Mouse (Mus musculus) MEL (cell line): ENCODE measurements around the gene Plxnb1. TPM values are rescaled to one million over a fixed set of nuclear protein-coding genes. Genes with fewer than 3 reads are reported as not detected.

Source experiments
- DNase-seq: peaks from one replicate; pipeline ENCODE4 v3.0.0; 2011; ENCODE audit warnings: low read depth, low spot score
- H3K27ac ChIP-seq: 2 replicates; pipeline ENCODE4 v1.5.1; 2012; ENCODE audit warnings: low read depth, mild to moderate bottlenecking, control low read depth, low read length, moderate library complexity; ENCODE audit not compliant: control insufficient read depth
- H3K27me3 ChIP-seq, 2 experiments: fragments of 150-350 bp in 1 of 2; sonication (generic) in 1 of 2; 2 replicates each; pipeline ENCODE4 v1.6.1; 2012; ENCODE audit warnings: low read length in 2 of 2, mild to moderate bottlenecking in 2 of 2, improper control_type of control experiment in 1 of 2, moderate library complexity in 1 of 2; ENCODE audit not compliant: insufficient read depth in 2 of 2, control insufficient read depth in 1 of 2
- H3K36me3 ChIP-seq, 2 experiments: 2 replicates each; pipeline ENCODE4 v1.6.1; 2012 to 2014; ENCODE audit warnings: low read length in 2 of 2, improper control_type of control experiment in 1 of 2, inconsistent platforms in 1 of 2, mild to moderate bottlenecking in 1 of 2; ENCODE audit not compliant: insufficient read depth in 2 of 2, control insufficient read depth in 1 of 2
- H3K4me1 ChIP-seq, 2 experiments: fragments of 150-350 bp in 1 of 2; sonication (generic) in 1 of 2; 2 replicates each; pipeline ENCODE4 v1.6.1; 2012; ENCODE audit warnings: low read length in 2 of 2, improper control_type of control experiment in 1 of 2, mild to moderate bottlenecking in 1 of 2; ENCODE audit not compliant: insufficient read depth in 2 of 2, control insufficient read depth in 1 of 2
- H3K4me3 ChIP-seq, 2 experiments: fragments of 150-350 bp in 1 of 2; sonication (generic) in 1 of 2; 2 replicates each; pipeline ENCODE4 v1.5.1; 2012; ENCODE audit warnings: low read depth in 2 of 2, low read length in 2 of 2, mild to moderate bottlenecking in 2 of 2, moderate library complexity in 2 of 2, control low read depth in 1 of 2, improper control_type of control experiment in 1 of 2; ENCODE audit not compliant: control insufficient read depth in 1 of 2, insufficient read depth in 1 of 2
- H3K79me2 ChIP-seq: 2 replicates; pipeline ENCODE4 v1.6.1; 2012; ENCODE audit warnings: mild to moderate bottlenecking, low read length, moderate library complexity; ENCODE audit not compliant: control insufficient read depth, poor library complexity, insufficient read depth
- H3K9ac ChIP-seq: 2 replicates; pipeline ENCODE4 v1.6.1; 2012; ENCODE audit warnings: low read depth, mild to moderate bottlenecking, control low read depth, low read length, moderate library complexity; ENCODE audit not compliant: control insufficient read depth, poor library complexity, severe bottlenecking
- H3K9me3 ChIP-seq: fragments of 150-350 bp; sonication (generic); replicated peaks from 2 replicates; pipeline ENCODE4 v1.6.1; 2012; ENCODE audit warnings: mild to moderate bottlenecking, low read length, improper control_type of control experiment, moderate library complexity; ENCODE audit not compliant: insufficient read depth
- CHD1 ChIP-seq: IDR thresholded peaks from 2 replicates; pipeline ENCODE4 v1.6.1; 2012; ENCODE audit warnings: low read depth, mild to moderate bottlenecking, inconsistent platforms, low read length, improper control_type of control experiment
- CTCF ChIP-seq, 3 experiments: IDR thresholded peaks in 2 of 3; conservative IDR thresholded peaks in 1 of 3; 2 replicates each; pipeline ENCODE4 v1.5.1; 2011 to 2012; ENCODE audit warnings: low read length in 3 of 3, low read depth in 2 of 3, mild to moderate bottlenecking in 2 of 3, improper control_type of control experiment in 1 of 3, inconsistent platforms in 1 of 3, mixed read lengths in 1 of 3, moderate library complexity in 1 of 3; ENCODE audit not compliant: control insufficient read depth in 1 of 3, insufficient read depth in 1 of 3, poor library complexity in 1 of 3, severe bottlenecking in 1 of 3
- E2F4 ChIP-seq: IDR thresholded peaks from 2 replicates; pipeline ENCODE4 v1.6.1; 2011; ENCODE audit warnings: low read depth, low read length, improper control_type of control experiment, borderline replicate concordance
- ELF1 ChIP-seq: IDR thresholded peaks from 2 replicates; pipeline ENCODE4 v1.6.1; 2014; ENCODE audit warnings: low read depth, mild to moderate bottlenecking, inconsistent platforms, low read length, improper control_type of control experiment, moderate library complexity
- ETS1 ChIP-seq: IDR thresholded peaks from 2 replicates; pipeline ENCODE4 v1.6.1; 2012; ENCODE audit warnings: low read depth, mild to moderate bottlenecking, inconsistent platforms, low read length, improper control_type of control experiment, moderate library complexity
- GABPA ChIP-seq: IDR thresholded peaks from 2 replicates; pipeline ENCODE4 v1.6.1; 2012; ENCODE audit warnings: low read depth, mild to moderate bottlenecking, inconsistent platforms, low read length, improper control_type of control experiment, moderate library complexity
- GATA1 ChIP-seq: IDR thresholded peaks from 2 replicates; pipeline ENCODE4 v1.6.1; 2011; ENCODE audit warnings: low read depth, low read length, improper control_type of control experiment
- HCFC1 ChIP-seq: IDR thresholded peaks from 2 replicates; pipeline ENCODE4 v1.6.1; 2012; ENCODE audit warnings: low read depth, mild to moderate bottlenecking, inconsistent platforms, low read length, improper control_type of control experiment, moderate library complexity
- KAT2A ChIP-seq: conservative IDR thresholded peaks from 2 replicates; pipeline ENCODE4 v1.6.1; 2012; ENCODE audit warnings: low read depth, low read length, improper control_type of control experiment, inconsistent platforms
- MAFK ChIP-seq: IDR thresholded peaks from 2 replicates; pipeline ENCODE4 v1.6.1; 2011; ENCODE audit warnings: low read depth, mild to moderate bottlenecking, low read length, improper control_type of control experiment, borderline replicate concordance
- MAX ChIP-seq: IDR thresholded peaks from 2 replicates; pipeline ENCODE4 v1.6.1; 2011; ENCODE audit warnings: low read length, improper control_type of control experiment
- NELFE ChIP-seq: IDR thresholded peaks from 2 replicates; pipeline ENCODE4 v1.6.1; 2011; ENCODE audit warnings: low read depth, low read length, improper control_type of control experiment
- POLR2A ChIP-seq, 2 experiments: IDR thresholded peaks; 2 replicates each; pipeline ENCODE4 v1.6.1; 2011 to 2012; ENCODE audit warnings: low read length in 2 of 2, mild to moderate bottlenecking in 2 of 2, control low read depth in 1 of 2, improper control_type of control experiment in 1 of 2, low read depth in 1 of 2, moderate library complexity in 1 of 2; ENCODE audit not compliant: control insufficient read depth in 1 of 2, insufficient read depth in 1 of 2, poor library complexity in 1 of 2
- POLR2AphosphoS2 ChIP-seq: IDR thresholded peaks from 2 replicates; pipeline ENCODE4 v1.6.1; 2011; ENCODE audit warnings: low read length, improper control_type of control experiment
- RAD21 ChIP-seq: IDR thresholded peaks from 2 replicates; pipeline ENCODE4 v1.6.1; 2011; ENCODE audit warnings: mild to moderate bottlenecking, low read depth, low read length, improper control_type of control experiment
- RCOR1 ChIP-seq: IDR thresholded peaks from 2 replicates; pipeline ENCODE4 v1.6.1; 2012; ENCODE audit warnings: low read depth, mild to moderate bottlenecking, inconsistent platforms, low read length, improper control_type of control experiment
- SMC3 ChIP-seq: IDR thresholded peaks from 2 replicates; pipeline ENCODE4 v1.6.1; 2011; ENCODE audit warnings: low read depth, low read length, improper control_type of control experiment
- TAL1 ChIP-seq: IDR thresholded peaks from 2 replicates; pipeline ENCODE4 v1.6.1; 2012; ENCODE audit warnings: mild to moderate bottlenecking, inconsistent platforms, low read length, moderate library complexity, mixed read lengths
- TBP ChIP-seq: IDR thresholded peaks from 2 replicates; pipeline ENCODE4 v1.8.0; 2011; ENCODE audit warnings: low read depth, low read length, improper control_type of control experiment
- UBTF ChIP-seq: IDR thresholded peaks from 2 replicates; pipeline ENCODE4 v1.6.1; 2012; ENCODE audit warnings: low read depth, mild to moderate bottlenecking, inconsistent platforms, low read length, improper control_type of control experiment, moderate library complexity, borderline replicate concordance; ENCODE audit not compliant: insufficient read depth
- USF2 ChIP-seq, 2 experiments: IDR thresholded peaks; 2 replicates each; pipeline ENCODE4 v1.6.1; 2011 to 2012; ENCODE audit warnings: improper control_type of control experiment in 2 of 2, low read length in 2 of 2, borderline replicate concordance in 1 of 2, inconsistent platforms in 1 of 2, low read depth in 1 of 2, mild to moderate bottlenecking in 1 of 2; ENCODE audit not compliant: insufficient read depth in 1 of 2
- ZMIZ1 ChIP-seq: IDR thresholded peaks from 2 replicates; pipeline ENCODE4 v1.6.1; 2012; ENCODE audit warnings: low read depth, mild to moderate bottlenecking, inconsistent platforms, low read length, improper control_type of control experiment, moderate library complexity
- ZNF384 ChIP-seq: IDR thresholded peaks from 2 replicates; pipeline ENCODE4 v1.6.1; 2012; ENCODE audit warnings: low read depth, mild to moderate bottlenecking, inconsistent platforms, low read length, improper control_type of control experiment
- polyA plus RNA-seq, 2 experiments: library from polyadenylated mRNA; stranded (reverse) in 1 of 2; unstranded in 1 of 2; fragments of >175 nt in 1 of 2; fragments of >200 nt in 1 of 2; gene quantifications; 2 replicates each; pipeline versions ENCODE4 v1.2.1 to v1.2.4; 2012; ENCODE audit warnings: low replicate concordance in 2 of 2, low read depth in 1 of 2; ENCODE audit not compliant: insufficient read length in 2 of 2, insufficient read depth in 1 of 2, missing spikeins in 1 of 2
- total RNA-seq: library from RNA; depleted of rRNA; stranded (reverse); fragments of 300-350 nt; gene quantifications from 2 replicates; pipeline ENCODE4 v1.2.3, GENCODE M21; 2012

Gene Plxnb1
- total and polyA plus RNA-seq, 3 experiments = 0.07 TPM; not detected in 2

DNA sequence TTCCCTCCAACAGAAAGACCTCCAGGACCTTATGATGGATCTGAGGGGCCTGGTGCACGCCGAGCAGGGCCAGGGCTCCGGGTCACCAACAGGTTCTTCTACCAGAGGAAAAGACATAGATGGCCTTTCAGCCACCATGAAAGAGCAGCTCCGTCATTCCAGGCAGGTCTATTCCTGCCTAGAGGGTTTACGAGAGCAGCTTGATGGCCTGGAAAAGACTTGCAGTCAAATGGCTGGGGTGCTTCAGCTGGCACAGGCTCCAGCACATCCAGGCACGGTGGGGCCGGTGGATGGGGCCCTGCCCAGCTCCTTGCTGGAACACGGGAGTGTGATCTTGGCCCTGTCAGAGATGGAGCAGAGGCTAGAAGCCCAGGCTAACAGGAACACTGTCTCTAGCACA is 3.4 kb upstream of the Plxnb1 start:
- no peaks in the 10 kb centered on the region for H3K36me3 ChIP-seq
- no peaks in the 10 kb centered on the region for H3K27me3 ChIP-seq
- TF ChIP-seq ZMIZ1 (no peak), NELFE (no peak), CTCF (IDR thresholded peaks at IDR 0.05 in 2 of 3, conservative IDR thresholded peaks at IDR 0.05 in 1 of 3; ENCODE audit: control insufficient read depth in 1 of 3, insufficient read depth in 1 of 3, low read depth in 2 of 3, low read length in 3 of 3, poor library complexity in 1 of 3, severe bottlenecking in 1 of 3) (no peak), ZNF384 (no peak), KAT2A (no peak), ETS1 (no peak), POLR2A (IDR thresholded peaks at IDR 0.05; ENCODE audit: control insufficient read depth in 1 of 2, insufficient read depth in 1 of 2, low read depth in 1 of 2, low read length in 2 of 2, poor library complexity in 1 of 2) (no peak), RAD21 (no peak), ELF1 (no peak), MAX (no peak)
- no peak for DNase-seq
- H3K27ac ChIP-seq = no peak overlapping the region
- no peaks in the 10 kb centered on the region for H3K79me2 ChIP-seq
- no peaks in the 10 kb centered on the region for H3K9me3 ChIP-seq
- no peak overlapping the region for H3K4me3 ChIP-seq
- H3K4me1 ChIP-seq = no peaks in the 10 kb centered on the region
- H3K9ac ChIP-seq = no peak overlapping the region

DNA sequence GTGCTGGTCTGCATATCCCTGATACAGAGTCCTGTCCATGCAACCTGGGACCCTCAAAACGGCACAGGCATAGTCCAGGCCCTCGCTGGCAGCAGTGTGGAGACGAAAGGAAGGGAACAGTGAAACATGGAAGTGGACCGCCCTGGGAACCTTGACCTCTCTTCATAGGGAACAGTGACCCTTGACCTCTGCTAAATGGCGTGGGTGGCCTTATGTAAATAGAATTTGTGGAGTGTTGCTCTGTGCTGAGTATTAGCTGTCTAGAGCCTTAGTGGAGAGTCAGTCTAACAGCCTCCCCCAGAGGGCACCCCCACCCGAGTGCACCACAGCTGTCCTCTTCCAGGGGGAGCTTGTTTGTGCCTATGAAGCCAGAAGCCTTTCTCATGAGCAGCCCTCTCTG is 2.4 kb upstream of the Plxnb1 start:
- Histone ChIP-seq H3K4me3 (no peak overlapping the region), H3K27ac (no peak overlapping the region), H3K36me3 (no peaks in the 10 kb centered on the region), H3K9me3 (no peaks in the 10 kb centered on the region), H3K9ac (no peak overlapping the region), H3K79me2 (no peaks in the 10 kb centered on the region), H3K4me1 (no peaks in the 10 kb centered on the region), H3K27me3 (no peaks in the 10 kb centered on the region)
- no peak for DNase-seq
- TF ChIP-seq TAL1 = no peak
- TF ChIP-seq MAFK = no peak
- TF ChIP-seq NELFE = no peak
- TF ChIP-seq CTCF (IDR thresholded peaks at IDR 0.05 in 2 of 3, conservative IDR thresholded peaks at IDR 0.05 in 1 of 3; ENCODE audit: control insufficient read depth in 1 of 3, insufficient read depth in 1 of 3, low read depth in 2 of 3, low read length in 3 of 3, poor library complexity in 1 of 3, severe bottlenecking in 1 of 3) = no peak
- no peak for TF ChIP-seq UBTF
- no peak for TF ChIP-seq ETS1
- TF ChIP-seq SMC3 = no peak
- TF ChIP-seq USF2 (IDR thresholded peaks at IDR 0.05; ENCODE audit: borderline replicate concordance in 1 of 2, insufficient read depth in 1 of 2, low read depth in 1 of 2, low read length in 2 of 2) = no peak
- no peak for TF ChIP-seq GATA1
- TF ChIP-seq GABPA = no peak
- TF ChIP-seq E2F4 = no peak
- TF ChIP-seq CHD1 = no peak
- TF ChIP-seq ELF1 = no peak
- no peak for TF ChIP-seq TBP
- TF ChIP-seq POLR2AphosphoS2 = no peak
- TF ChIP-seq RCOR1 = no peak
- no peak for TF ChIP-seq HCFC1
